Mouse (Mus musculus): Measurements from ENCODE around the gene Abr. TPM values are rescaled to one million over a fixed set of nuclear protein-coding genes. Genes with fewer than 3 reads are reported as not detected.

The Abr gene
- polyA plus RNA-seq, 1 experiment from 2014 or later: 76.2 TPM

DNA sequence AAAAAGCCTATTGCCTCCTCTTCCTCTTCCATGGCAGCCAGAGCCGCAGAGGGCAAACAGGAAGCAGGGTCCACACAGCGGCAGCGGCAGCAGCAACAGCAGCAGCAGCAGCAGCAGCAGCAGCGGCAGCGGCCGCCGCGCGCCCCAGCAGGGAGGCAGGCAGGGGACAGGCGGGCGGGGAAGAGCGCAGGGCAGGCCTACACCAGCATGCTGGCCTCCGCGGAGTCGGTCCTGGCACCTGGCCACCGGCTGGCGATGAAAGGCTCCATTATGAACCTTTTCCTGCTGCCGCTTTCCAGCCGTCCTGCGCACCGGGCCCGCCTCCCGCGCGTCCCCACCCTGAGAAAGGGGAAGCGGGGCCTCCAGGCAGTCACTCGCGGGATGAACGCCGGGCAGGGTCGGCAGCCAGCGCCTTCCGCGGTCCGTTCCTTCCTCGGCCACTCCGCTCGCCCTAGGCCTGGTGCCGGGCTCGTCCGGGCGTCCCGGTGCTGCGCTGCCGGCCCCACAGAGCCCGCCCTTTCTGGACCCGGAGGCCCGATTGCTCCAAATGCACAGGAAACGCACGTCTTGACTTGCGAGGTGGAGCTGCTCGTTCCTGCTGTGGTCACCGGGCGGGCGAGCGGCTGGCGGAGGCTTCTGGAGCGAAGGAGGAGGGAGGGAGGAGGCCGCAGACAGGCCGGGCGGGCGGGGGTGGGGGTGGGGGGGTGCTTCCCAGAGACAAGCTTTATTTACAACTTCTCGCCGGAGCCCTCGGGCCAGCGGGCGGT lies 127.6 kb downstream of the Abr start:
- no peaks in the 10 kb centered on the region for H3K9me3 ChIP-seq
- peak overlapping the region; percentile 78 for H3K4me2 ChIP-seq (replicated peaks)
- peak overlapping the region; percentile 90 for H3K9ac ChIP-seq
- peak overlapping the region; percentile 94 for H3K27ac ChIP-seq
- no peaks in the 10 kb centered on the region for H3K27me3 ChIP-seq (replicated peaks)
- no peaks in the 10 kb centered on the region for H3K36me3 ChIP-seq
- peak overlapping the region; percentile 63 for H3K4me3 ChIP-seq
- ATAC-seq (ENCODE audit: low FRiP score, low read depth): peak; percentile 84
- WGBS: under 1% methylated on average over 61 of the region's 67 CpGs
- peaks cover 49% of the 10 kb centered on the region for H3K4me1 ChIP-seq

DNA sequence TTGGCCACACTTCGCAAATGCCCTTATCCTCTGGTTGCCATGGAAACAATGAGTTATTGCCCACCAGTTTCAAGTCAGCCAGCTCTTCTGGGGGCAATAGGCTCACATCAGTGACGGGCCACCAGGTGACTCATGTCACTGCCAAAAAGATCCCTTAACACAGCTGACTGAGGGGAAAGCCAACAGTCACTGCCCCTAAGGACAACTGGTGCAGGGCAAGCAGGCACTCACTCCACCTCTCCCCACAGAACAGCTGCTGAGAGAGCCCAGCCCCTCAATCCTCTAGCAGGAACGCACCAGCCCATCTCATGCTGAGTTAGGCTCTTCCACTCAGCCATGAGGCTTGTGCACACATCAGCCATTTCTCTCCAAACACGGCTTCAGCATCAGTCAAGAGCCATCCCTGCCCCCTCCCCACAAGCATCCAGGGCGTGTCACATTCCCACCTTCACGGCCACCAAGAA lies 128.3 kb downstream of the Abr start:
- H3K4me2 ChIP-seq (replicated peaks): peak overlapping the region; percentile 78
- peak overlapping the region; percentile 63 for H3K4me3 ChIP-seq
- no peaks in the 10 kb centered on the region for H3K9me3 ChIP-seq
- no peaks in the 10 kb centered on the region for H3K36me3 ChIP-seq
- peak overlapping the region; percentile 90 for H3K9ac ChIP-seq
- H3K27ac ChIP-seq: peak overlapping the region; percentile 94
- ATAC-seq (ENCODE audit: low FRiP score, low read depth): peak; percentile 42
- H3K27me3 ChIP-seq (replicated peaks): no peaks in the 10 kb centered on the region
- H3K4me1 ChIP-seq: peaks cover 51% of the 10 kb centered on the region
- WGBS: 4% methylated on average over 6 of the region's 6 CpGs

- 77% methylated on average over 4 of the region's 4 CpGs for WGBS
- 0 out of 2 replicates have a peak overlapping the region, but pooled peaks have one; percentile 90 for H3K9ac ChIP-seq
- peak overlapping the region; percentile 63 for H3K4me3 ChIP-seq
- H3K4me1 ChIP-seq: peaks cover 51% of the 10 kb centered on the region
- H3K27ac ChIP-seq: 0 out of 2 replicates have a peak overlapping the region, but pooled peaks have one; percentile 26
- ATAC-seq (ENCODE audit: low FRiP score, low read depth): no peak
- no peaks in the 10 kb centered on the region for H3K27me3 ChIP-seq (replicated peaks)
- no peaks in the 10 kb centered on the region for H3K36me3 ChIP-seq
- H3K9me3 ChIP-seq: no peaks in the 10 kb centered on the region
- H3K4me2 ChIP-seq (replicated peaks): peak overlapping the region; percentile 78
These were observed 128.9 kb downstream of the Abr start for GRCm38 (mm10) chr11:76493167-76493566.

DNA sequence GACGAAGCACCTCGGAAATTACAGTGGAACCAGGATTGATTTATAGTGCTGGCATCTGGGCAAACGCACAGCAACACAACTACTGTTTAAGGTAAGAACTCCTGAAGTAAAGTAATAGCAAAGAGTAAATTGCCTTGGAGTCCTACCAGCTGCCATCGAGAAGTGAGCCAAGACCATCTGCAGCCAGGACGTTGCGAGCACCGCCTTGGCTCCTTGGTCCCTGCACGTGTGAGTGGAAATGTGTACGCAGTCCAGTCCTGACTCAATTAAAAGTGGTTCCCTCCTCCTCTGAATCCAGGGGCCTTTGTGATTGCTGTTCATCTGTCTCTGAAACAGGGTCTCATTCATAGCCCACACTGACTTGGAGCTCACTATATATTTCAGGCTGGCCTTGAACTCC lies 130.3 kb downstream of the Abr start:
- no peaks in the 10 kb centered on the region for H3K27me3 ChIP-seq (replicated peaks)
- peak overlapping the region; percentile 78 for H3K4me2 ChIP-seq (replicated peaks)
- no peak overlapping the region for H3K4me3 ChIP-seq
- H3K27ac ChIP-seq: no peak overlapping the region
- H3K9ac ChIP-seq: no peak overlapping the region
- H3K36me3 ChIP-seq: no peaks in the 10 kb centered on the region
- WGBS: 65% methylated on average over 9 of the region's 9 CpGs
- H3K4me1 ChIP-seq: peaks cover 51% of the 10 kb centered on the region
- no peak for ATAC-seq (ENCODE audit: low FRiP score, low read depth)
- no peaks in the 10 kb centered on the region for H3K9me3 ChIP-seq

- ATAC-seq (ENCODE audit: low FRiP score, low read depth): no peak
- Histone ChIP-seq H3K4me3 (no peak overlapping the region), H3K9me3 (no peaks in the 10 kb centered on the region), H3K4me2 (replicated peaks) (no peak overlapping the region), H3K9ac (no peak overlapping the region), H3K27me3 (replicated peaks) (no peaks in the 10 kb centered on the region), H3K27ac (no peak overlapping the region), H3K36me3 (0 out of 2 replicates have a peak, but pooled peaks cover 4% of the 10 kb centered on the region), H3K4me1 (peaks cover 47% of the 10 kb centered on the region)
- 38% methylated on average over 6 of the region's 6 CpGs for WGBS
These were observed 132.7 kb downstream of the Abr start for GRCm38 (mm10) chr11:76489407-76489806.

DNA sequence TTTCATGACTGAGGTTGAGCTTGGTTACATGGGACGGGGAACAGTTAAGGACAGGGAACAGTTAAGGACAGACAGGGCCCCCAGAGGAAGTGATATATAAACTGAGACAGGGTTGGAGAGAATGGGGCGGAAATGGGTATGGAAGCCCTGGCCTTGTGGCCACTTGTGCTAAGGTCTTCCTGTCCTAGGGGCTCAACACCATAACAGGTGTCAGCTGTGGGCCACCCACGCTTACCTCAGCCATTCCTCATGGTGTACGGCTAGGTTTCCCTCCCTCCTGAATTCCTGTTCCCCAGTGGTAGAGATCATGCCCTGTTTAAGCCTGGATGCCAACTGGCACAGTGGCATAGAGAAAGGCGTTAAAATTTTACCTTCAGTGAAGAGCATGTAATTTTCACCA lies 135.1 kb downstream of the Abr start:
- H3K36me3 ChIP-seq: 0 out of 2 replicates have a peak, but pooled peaks cover 5% of the 10 kb centered on the region
- no peak overlapping the region for H3K9ac ChIP-seq
- H3K9me3 ChIP-seq: no peaks in the 10 kb centered on the region
- H3K4me1 ChIP-seq: peaks cover 26% of the 10 kb centered on the region
- WGBS: 84% methylated on average over 5 of the region's 5 CpGs
- no peak overlapping the region for H3K4me3 ChIP-seq
- H3K4me2 ChIP-seq (replicated peaks): no peak overlapping the region
- no peak overlapping the region for H3K27ac ChIP-seq
- H3K27me3 ChIP-seq (replicated peaks): no peaks in the 10 kb centered on the region
- no peak for ATAC-seq (ENCODE audit: low FRiP score, low read depth)

DNA sequence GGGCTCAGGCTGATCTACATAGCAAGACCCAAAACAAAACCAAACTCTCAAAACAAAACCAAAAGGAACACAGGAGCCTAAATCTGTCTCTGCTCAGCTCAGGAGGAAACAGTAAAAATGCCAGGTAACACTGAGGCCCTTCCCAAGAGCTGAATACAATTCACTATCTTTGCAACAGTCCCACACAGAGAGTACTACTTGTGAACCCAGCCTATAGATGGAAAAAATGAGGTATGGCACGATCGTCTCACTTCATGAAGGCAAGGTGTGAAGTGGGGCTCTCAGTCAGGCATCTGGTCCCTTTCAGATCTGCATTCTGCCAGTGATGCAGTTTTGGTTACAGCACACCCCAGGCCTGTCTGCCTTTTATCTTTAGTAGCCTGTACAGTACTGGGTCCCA lies 138.1 kb downstream of the Abr start:
- H3K27me3 ChIP-seq (replicated peaks): no peaks in the 10 kb centered on the region
- no peak overlapping the region for H3K4me3 ChIP-seq
- peaks cover 20% of the 10 kb centered on the region for H3K36me3 ChIP-seq
- no peak overlapping the region for H3K4me2 ChIP-seq (replicated peaks)
- no peak overlapping the region for H3K27ac ChIP-seq
- no peak for ATAC-seq (ENCODE audit: low FRiP score, low read depth)
- H3K9me3 ChIP-seq: no peaks in the 10 kb centered on the region
- WGBS: 85% methylated on average over 2 of the region's 2 CpGs
- H3K9ac ChIP-seq: no peak overlapping the region
- H3K4me1 ChIP-seq: 0 out of 2 replicates have a peak, but pooled peaks cover 8% of the 10 kb centered on the region

- Histone ChIP-seq H3K9ac (no peak overlapping the region), H3K9me3 (no peaks in the 10 kb centered on the region), H3K4me1 (0 out of 2 replicates have a peak, but pooled peaks cover 8% of the 10 kb centered on the region), H3K4me3 (no peak overlapping the region), H3K27ac (no peak overlapping the region), H3K27me3 (replicated peaks) (no peaks in the 10 kb centered on the region), H3K36me3 (peaks cover 28% of the 10 kb centered on the region), H3K4me2 (replicated peaks) (no peak overlapping the region)
- WGBS: 47% methylated on average over 4 of the region's 4 CpGs
- ATAC-seq (ENCODE audit: low FRiP score, low read depth): no peak
These were observed 138.9 kb downstream of the Abr start for GRCm38 (mm10) chr11:76483171-76483727.

GRCm38 (mm10) chr11:76482697-76483096 lies 139.4 kb downstream of the Abr start:
- no peak overlapping the region for H3K4me3 ChIP-seq
- H3K27ac ChIP-seq: no peak overlapping the region
- no peak for ATAC-seq (ENCODE audit: low FRiP score, low read depth)
- no peak overlapping the region for H3K4me2 ChIP-seq (replicated peaks)
- peaks cover 12% of the 10 kb centered on the region for H3K4me1 ChIP-seq
- no peaks in the 10 kb centered on the region for H3K27me3 ChIP-seq (replicated peaks)
- no peaks in the 10 kb centered on the region for H3K9me3 ChIP-seq
- 66% methylated on average over 5 of the region's 5 CpGs for WGBS
- no peak overlapping the region for H3K9ac ChIP-seq
- H3K36me3 ChIP-seq: peaks cover 33% of the 10 kb centered on the region

- Histone ChIP-seq H3K4me1 (peaks cover 17% of the 10 kb centered on the region), H3K36me3 (peaks cover 33% of the 10 kb centered on the region), H3K9me3 (no peaks in the 10 kb centered on the region), H3K4me3 (no peak overlapping the region), H3K27ac (no peak overlapping the region), H3K4me2 (replicated peaks) (no peak overlapping the region), H3K27me3 (replicated peaks) (no peaks in the 10 kb centered on the region), H3K9ac (no peak overlapping the region)
- ATAC-seq (ENCODE audit: low FRiP score, low read depth): no peak
- 83% methylated on average over 5 of the region's 5 CpGs for WGBS
These were observed 139.9 kb downstream of the Abr start for GRCm38 (mm10) chr11:76482183-76482582.

DNA sequence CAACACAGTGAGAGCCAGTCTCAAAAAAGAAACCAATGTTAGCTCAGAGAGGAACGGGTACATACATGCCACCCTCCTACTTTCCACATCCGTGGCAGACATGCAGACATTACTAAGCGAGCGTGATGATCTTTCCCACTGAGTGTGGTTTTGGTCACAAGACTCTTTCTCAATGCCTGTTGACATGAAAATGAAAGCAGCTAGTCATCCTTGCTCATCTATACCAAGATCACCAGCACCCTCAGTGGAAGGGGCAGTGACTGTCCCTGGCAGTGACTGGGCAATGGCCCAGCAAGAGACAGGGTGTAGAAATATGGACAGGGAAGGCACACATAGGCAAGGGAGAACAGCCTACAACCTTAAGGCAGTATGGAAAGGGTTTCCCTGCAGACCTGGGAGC lies 142.4 kb downstream of the Abr start:
- H3K4me2 ChIP-seq (replicated peaks): no peak overlapping the region
- no peak overlapping the region for H3K9ac ChIP-seq
- peaks cover 19% of the 10 kb centered on the region for H3K4me1 ChIP-seq
- H3K36me3 ChIP-seq: peaks cover 30% of the 10 kb centered on the region
- H3K4me3 ChIP-seq: no peak overlapping the region
- no peaks in the 10 kb centered on the region for H3K9me3 ChIP-seq
- 93% methylated on average over 4 of the region's 4 CpGs for WGBS
- H3K27me3 ChIP-seq (replicated peaks): no peaks in the 10 kb centered on the region
- ATAC-seq (ENCODE audit: low FRiP score, low read depth): no peak
- H3K27ac ChIP-seq: no peak overlapping the region

- Histone ChIP-seq H3K36me3 (peaks cover 30% of the 10 kb centered on the region), H3K4me2 (replicated peaks) (no peak overlapping the region), H3K27ac (no peak overlapping the region), H3K4me1 (peaks cover 19% of the 10 kb centered on the region), H3K9me3 (no peaks in the 10 kb centered on the region), H3K9ac (no peak overlapping the region), H3K4me3 (no peak overlapping the region), H3K27me3 (replicated peaks) (no peaks in the 10 kb centered on the region)
- 94% methylated on average over 13 of the region's 13 CpGs for WGBS
- ATAC-seq (ENCODE audit: low FRiP score, low read depth): no peak
These were observed 143.1 kb downstream of the Abr start for GRCm38 (mm10) chr11:76478676-76479655.
